Mouse (Mus musculus): Measurements from ENCODE around the gene Tmem130.

DNA sequence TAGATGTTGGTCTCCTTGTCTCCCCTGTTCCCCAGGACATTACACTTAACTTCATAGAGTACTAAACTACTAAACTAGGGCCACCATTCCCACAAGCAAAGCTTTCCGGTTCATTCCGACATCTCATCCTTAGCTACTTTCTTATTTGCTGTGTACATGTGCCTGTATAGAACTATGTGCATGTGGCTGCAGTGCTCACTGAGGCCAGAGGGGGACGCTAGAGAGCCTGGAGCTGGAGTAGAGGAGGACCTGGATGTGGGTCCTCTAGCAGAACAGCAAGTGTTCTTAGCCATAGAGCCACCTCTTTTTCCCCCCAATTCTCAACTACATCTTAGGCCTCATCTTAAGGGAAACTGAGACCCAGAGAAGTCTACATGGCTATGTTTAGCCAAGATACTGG is 36.1 kb downstream of the Tmem130 start:
- TF ChIP-seq CTCF (IDR thresholded peaks at IDR 0.05; ENCODE audit: borderline replicate concordance, insufficient read depth, low read length) = no peak
- TF ChIP-seq POLR2A (IDR thresholded peaks at IDR 0.05; ENCODE audit: low read depth, low read length) = no peak
